Mouse (Mus musculus) MEL (cell line): ENCODE results near the gene Mars2. TPM values are rescaled to one million over a fixed set of nuclear protein-coding genes. Genes with fewer than 3 reads are reported as not detected.

Experiments
- DNase-seq: peaks from one replicate; pipeline ENCODE4 v3.0.0; 2011; ENCODE audit warnings: low read depth, low spot score
- H3K27ac ChIP-seq: 2 replicates; pipeline ENCODE4 v1.5.1; 2012; ENCODE audit warnings: low read depth, mild to moderate bottlenecking, control low read depth, low read length, moderate library complexity; ENCODE audit not compliant: control insufficient read depth
- H3K27me3 ChIP-seq, 2 experiments: fragments of 150-350 bp in 1 of 2; sonication (generic) in 1 of 2; 2 replicates each; pipeline ENCODE4 v1.6.1; 2012; ENCODE audit warnings: low read length in 2 of 2, mild to moderate bottlenecking in 2 of 2, improper control_type of control experiment in 1 of 2, moderate library complexity in 1 of 2; ENCODE audit not compliant: insufficient read depth in 2 of 2, control insufficient read depth in 1 of 2
- H3K36me3 ChIP-seq, 2 experiments: 2 replicates each; pipeline ENCODE4 v1.6.1; 2012 to 2014; ENCODE audit warnings: low read length in 2 of 2, improper control_type of control experiment in 1 of 2, inconsistent platforms in 1 of 2, mild to moderate bottlenecking in 1 of 2; ENCODE audit not compliant: insufficient read depth in 2 of 2, control insufficient read depth in 1 of 2
- H3K4me1 ChIP-seq, 2 experiments: fragments of 150-350 bp in 1 of 2; sonication (generic) in 1 of 2; 2 replicates each; pipeline ENCODE4 v1.6.1; 2012; ENCODE audit warnings: low read length in 2 of 2, improper control_type of control experiment in 1 of 2, mild to moderate bottlenecking in 1 of 2; ENCODE audit not compliant: insufficient read depth in 2 of 2, control insufficient read depth in 1 of 2
- H3K4me3 ChIP-seq, 2 experiments: fragments of 150-350 bp in 1 of 2; sonication (generic) in 1 of 2; 2 replicates each; pipeline ENCODE4 v1.5.1; 2012; ENCODE audit warnings: low read depth in 2 of 2, low read length in 2 of 2, mild to moderate bottlenecking in 2 of 2, moderate library complexity in 2 of 2, control low read depth in 1 of 2, improper control_type of control experiment in 1 of 2; ENCODE audit not compliant: control insufficient read depth in 1 of 2, insufficient read depth in 1 of 2
- H3K79me2 ChIP-seq: 2 replicates; pipeline ENCODE4 v1.6.1; 2012; ENCODE audit warnings: mild to moderate bottlenecking, low read length, moderate library complexity; ENCODE audit not compliant: control insufficient read depth, poor library complexity, insufficient read depth
- H3K9ac ChIP-seq: 2 replicates; pipeline ENCODE4 v1.6.1; 2012; ENCODE audit warnings: low read depth, mild to moderate bottlenecking, control low read depth, low read length, moderate library complexity; ENCODE audit not compliant: control insufficient read depth, poor library complexity, severe bottlenecking
- H3K9me3 ChIP-seq: fragments of 150-350 bp; sonication (generic); replicated peaks from 2 replicates; pipeline ENCODE4 v1.6.1; 2012; ENCODE audit warnings: mild to moderate bottlenecking, low read length, improper control_type of control experiment, moderate library complexity; ENCODE audit not compliant: insufficient read depth
- BHLHE40 ChIP-seq: IDR thresholded peaks from 2 replicates; pipeline ENCODE4 v1.6.1; 2012; ENCODE audit warnings: low read depth, mild to moderate bottlenecking, inconsistent platforms, low read length, improper control_type of control experiment, borderline replicate concordance
- CHD1 ChIP-seq: IDR thresholded peaks from 2 replicates; pipeline ENCODE4 v1.6.1; 2012; ENCODE audit warnings: low read depth, mild to moderate bottlenecking, inconsistent platforms, low read length, improper control_type of control experiment
- CTCF ChIP-seq, 3 experiments: IDR thresholded peaks in 2 of 3; conservative IDR thresholded peaks in 1 of 3; 2 replicates each; pipeline ENCODE4 v1.5.1; 2011 to 2012; ENCODE audit warnings: low read length in 3 of 3, low read depth in 2 of 3, mild to moderate bottlenecking in 2 of 3, improper control_type of control experiment in 1 of 3, inconsistent platforms in 1 of 3, mixed read lengths in 1 of 3, moderate library complexity in 1 of 3; ENCODE audit not compliant: control insufficient read depth in 1 of 3, insufficient read depth in 1 of 3, poor library complexity in 1 of 3, severe bottlenecking in 1 of 3
- E2F4 ChIP-seq: IDR thresholded peaks from 2 replicates; pipeline ENCODE4 v1.6.1; 2011; ENCODE audit warnings: low read depth, low read length, improper control_type of control experiment, borderline replicate concordance
- ELF1 ChIP-seq: IDR thresholded peaks from 2 replicates; pipeline ENCODE4 v1.6.1; 2014; ENCODE audit warnings: low read depth, mild to moderate bottlenecking, inconsistent platforms, low read length, improper control_type of control experiment, moderate library complexity
- EP300 ChIP-seq, 2 experiments: IDR thresholded peaks; 2 replicates each; pipeline ENCODE4 v1.6.1; 2011; ENCODE audit warnings: improper control_type of control experiment in 2 of 2, low read length in 2 of 2, low read depth in 1 of 2, mild to moderate bottlenecking in 1 of 2
- GABPA ChIP-seq: IDR thresholded peaks from 2 replicates; pipeline ENCODE4 v1.6.1; 2012; ENCODE audit warnings: low read depth, mild to moderate bottlenecking, inconsistent platforms, low read length, improper control_type of control experiment, moderate library complexity
- HCFC1 ChIP-seq: IDR thresholded peaks from 2 replicates; pipeline ENCODE4 v1.6.1; 2012; ENCODE audit warnings: low read depth, mild to moderate bottlenecking, inconsistent platforms, low read length, improper control_type of control experiment, moderate library complexity
- JUND ChIP-seq: IDR thresholded peaks from 2 replicates; pipeline ENCODE4 v1.6.1; 2011; ENCODE audit warnings: low read depth, mild to moderate bottlenecking, improper control_type of control experiment, low read length
- KAT2A ChIP-seq: conservative IDR thresholded peaks from 2 replicates; pipeline ENCODE4 v1.6.1; 2012; ENCODE audit warnings: low read depth, low read length, improper control_type of control experiment, inconsistent platforms
- MAZ ChIP-seq: IDR thresholded peaks from 2 replicates; pipeline ENCODE4 v1.6.1; 2012; ENCODE audit warnings: low read depth, mild to moderate bottlenecking, inconsistent platforms, low read length, improper control_type of control experiment
- MEF2A ChIP-seq: IDR thresholded peaks from 2 replicates; pipeline ENCODE4 v1.6.1; 2014; ENCODE audit warnings: low read depth, mild to moderate bottlenecking, inconsistent platforms, low read length, improper control_type of control experiment; ENCODE audit not compliant: poor library complexity, insufficient replicate concordance, severe bottlenecking; ENCODE audit errors: extremely low read depth
- MXI1 ChIP-seq: IDR thresholded peaks from 2 replicates; pipeline ENCODE4 v1.6.1; 2011; ENCODE audit warnings: mild to moderate bottlenecking, low read depth, low read length, improper control_type of control experiment
- NELFE ChIP-seq: IDR thresholded peaks from 2 replicates; pipeline ENCODE4 v1.6.1; 2011; ENCODE audit warnings: low read depth, low read length, improper control_type of control experiment
- NRF1 ChIP-seq: IDR thresholded peaks from 2 replicates; pipeline ENCODE4 v1.6.1; 2014; ENCODE audit warnings: low read depth, mild to moderate bottlenecking, inconsistent platforms, low read length, improper control_type of control experiment, moderate library complexity; ENCODE audit not compliant: poor library complexity, insufficient read depth, severe bottlenecking
- POLR2AphosphoS2 ChIP-seq: IDR thresholded peaks from 2 replicates; pipeline ENCODE4 v1.6.1; 2011; ENCODE audit warnings: low read length, improper control_type of control experiment
- RAD21 ChIP-seq: IDR thresholded peaks from 2 replicates; pipeline ENCODE4 v1.6.1; 2011; ENCODE audit warnings: mild to moderate bottlenecking, low read depth, low read length, improper control_type of control experiment
- SIN3A ChIP-seq: IDR thresholded peaks from 2 replicates; pipeline ENCODE4 v1.6.1; 2012; ENCODE audit warnings: low read length, improper control_type of control experiment, inconsistent platforms
- SMC3 ChIP-seq: IDR thresholded peaks from 2 replicates; pipeline ENCODE4 v1.6.1; 2011; ENCODE audit warnings: low read depth, low read length, improper control_type of control experiment
- TAL1 ChIP-seq: IDR thresholded peaks from 2 replicates; pipeline ENCODE4 v1.6.1; 2012; ENCODE audit warnings: mild to moderate bottlenecking, inconsistent platforms, low read length, moderate library complexity, mixed read lengths
- TBP ChIP-seq: IDR thresholded peaks from 2 replicates; pipeline ENCODE4 v1.8.0; 2011; ENCODE audit warnings: low read depth, low read length, improper control_type of control experiment
- UBTF ChIP-seq: IDR thresholded peaks from 2 replicates; pipeline ENCODE4 v1.6.1; 2012; ENCODE audit warnings: low read depth, mild to moderate bottlenecking, inconsistent platforms, low read length, improper control_type of control experiment, moderate library complexity, borderline replicate concordance; ENCODE audit not compliant: insufficient read depth
- USF1 ChIP-seq: IDR thresholded peaks from 2 replicates; pipeline ENCODE4 v1.6.1; 2014; ENCODE audit warnings: low read depth, mild to moderate bottlenecking, inconsistent platforms, low read length, improper control_type of control experiment, moderate library complexity
- USF2 ChIP-seq, 2 experiments: IDR thresholded peaks; 2 replicates each; pipeline ENCODE4 v1.6.1; 2011 to 2012; ENCODE audit warnings: improper control_type of control experiment in 2 of 2, low read length in 2 of 2, borderline replicate concordance in 1 of 2, inconsistent platforms in 1 of 2, low read depth in 1 of 2, mild to moderate bottlenecking in 1 of 2; ENCODE audit not compliant: insufficient read depth in 1 of 2
- ZC3H11A ChIP-seq: IDR thresholded peaks from 2 replicates; pipeline ENCODE4 v1.6.1; 2012; ENCODE audit warnings: low read depth, mild to moderate bottlenecking, inconsistent platforms, low read length, improper control_type of control experiment
- ZMIZ1 ChIP-seq: IDR thresholded peaks from 2 replicates; pipeline ENCODE4 v1.6.1; 2012; ENCODE audit warnings: low read depth, mild to moderate bottlenecking, inconsistent platforms, low read length, improper control_type of control experiment, moderate library complexity
- polyA plus RNA-seq, 2 experiments: library from polyadenylated mRNA; stranded (reverse) in 1 of 2; unstranded in 1 of 2; fragments of >175 nt in 1 of 2; fragments of >200 nt in 1 of 2; gene quantifications; 2 replicates each; pipeline versions ENCODE4 v1.2.1 to v1.2.4; 2012; ENCODE audit warnings: low replicate concordance in 2 of 2, low read depth in 1 of 2; ENCODE audit not compliant: insufficient read length in 2 of 2, insufficient read depth in 1 of 2, missing spikeins in 1 of 2
- total RNA-seq: library from RNA; depleted of rRNA; stranded (reverse); fragments of 300-350 nt; gene quantifications from 2 replicates; pipeline ENCODE4 v1.2.3, GENCODE M21; 2012

Gene Mars2
- total and polyA plus RNA-seq, 3 experiments = 6.0 to 12.8 (median 7.6) TPM

DNA sequence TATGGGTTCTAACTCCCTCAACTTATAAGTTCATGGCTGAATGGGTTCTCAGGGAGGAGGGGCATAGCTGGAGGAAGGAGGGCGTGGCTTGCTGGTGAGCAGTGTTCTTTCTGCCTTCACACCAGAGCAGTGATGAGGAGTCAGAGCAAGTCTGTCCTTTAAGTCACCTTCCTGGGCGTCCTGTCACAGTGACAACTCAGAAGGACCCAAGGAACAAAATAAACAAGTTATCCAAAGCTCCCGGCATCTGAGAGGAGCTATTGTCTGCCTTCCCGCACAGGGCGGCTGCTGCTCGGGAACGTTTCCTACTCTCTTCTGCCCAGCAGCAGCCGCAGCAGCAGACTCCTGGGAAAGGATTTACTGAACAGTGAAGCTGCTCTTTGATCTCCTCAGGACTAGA lies 45.0 kb upstream of the Mars2 start:
- TF ChIP-seq POLR2AphosphoS2 = no peak
- no peak for TF ChIP-seq SIN3A
- no peak for TF ChIP-seq JUND
- TF ChIP-seq HCFC1 = no peak
- no peak for TF ChIP-seq ZC3H11A
- TF ChIP-seq ZMIZ1 = no peak
- TF ChIP-seq ELF1 = no peak
- TF ChIP-seq E2F4 = no peak
- TF ChIP-seq TAL1 = no peak
- TF ChIP-seq MAZ = no peak
- TF ChIP-seq USF1 = no peak
- TF ChIP-seq MXI1 = no peak
- TF ChIP-seq UBTF = no peak
- TF ChIP-seq RAD21 = no peak
- no peak for TF ChIP-seq MEF2A
- no peak for TF ChIP-seq TBP
- TF ChIP-seq BHLHE40 = no peak
- no peak for TF ChIP-seq GABPA
- TF ChIP-seq CHD1 = no peak
- no peak for TF ChIP-seq NELFE
- Histone ChIP-seq H3K4me3 (no peak overlapping the region), H3K9ac (no peak overlapping the region), H3K27me3 (no peaks in the 10 kb centered on the region), H3K4me1 (no peaks in the 10 kb centered on the region), H3K9me3 (no peaks in the 10 kb centered on the region), H3K27ac (no peak overlapping the region), H3K79me2 (no peaks in the 10 kb centered on the region), H3K36me3 (no peaks in the 10 kb centered on the region)
- no peak for DNase-seq

DNA sequence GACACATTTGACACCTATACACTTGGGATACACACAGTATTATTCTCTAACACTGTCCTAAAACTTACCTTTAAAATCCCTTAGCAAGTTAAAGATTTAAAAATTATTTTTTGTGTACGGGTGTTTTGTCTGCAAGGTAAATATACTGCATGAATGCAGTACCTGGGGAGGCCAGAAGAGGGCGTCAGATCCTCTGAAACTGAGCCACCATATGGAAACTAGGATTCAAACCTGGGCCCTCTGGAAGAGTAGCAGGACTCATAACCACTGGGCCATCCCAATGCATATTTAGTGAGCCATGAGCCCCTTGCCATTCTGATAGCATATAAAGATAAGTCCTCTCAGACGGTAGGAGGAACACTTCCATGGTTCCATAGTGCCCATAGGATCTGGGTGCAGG lies 44.2 kb upstream of the Mars2 start:
- no peaks in the 10 kb centered on the region for H3K79me2 ChIP-seq
- TF ChIP-seq JUND (no peak), RAD21 (peak; percentile 73), ZMIZ1 (no peak), EP300 (IDR thresholded peaks at IDR 0.05; ENCODE audit: low read depth in 1 of 2, low read length in 2 of 2) (no peak), NELFE (no peak), TBP (no peak), POLR2AphosphoS2 (no peak), CHD1 (no peak), CTCF (IDR thresholded peaks at IDR 0.05 in 2 of 3, conservative IDR thresholded peaks at IDR 0.05 in 1 of 3; ENCODE audit: control insufficient read depth in 1 of 3, insufficient read depth in 1 of 3, low read depth in 2 of 3, low read length in 3 of 3, poor library complexity in 1 of 3, severe bottlenecking in 1 of 3) (peak; percentile 67 to 88 (median 76)), GABPA (no peak), ZC3H11A (peak; percentile 52), USF2 (IDR thresholded peaks at IDR 0.05; ENCODE audit: borderline replicate concordance in 1 of 2, insufficient read depth in 1 of 2, low read depth in 1 of 2, low read length in 2 of 2) (no peak), KAT2A (no peak), BHLHE40 (no peak), E2F4 (no peak), NRF1 (no peak), SMC3 (peak; percentile 79)
- H3K27me3 ChIP-seq = no peaks in the 10 kb centered on the region
- peak; percentile 55 for DNase-seq
- no peak overlapping the region for H3K4me3 ChIP-seq
- H3K4me1 ChIP-seq = no peaks in the 10 kb centered on the region
- no peaks in the 10 kb centered on the region for H3K36me3 ChIP-seq
- H3K27ac ChIP-seq = no peak overlapping the region
- H3K9ac ChIP-seq = no peak overlapping the region
- no peaks in the 10 kb centered on the region for H3K9me3 ChIP-seq
